Mouse (Mus musculus): Measurements from ENCODE around the gene Timm8b.
A peak's percentile ranks its signal among the peaks of the same experiment; 100 is the strongest.

Timm8b gene

GRCm38 (mm10) chr9:50603189-50603997 is at the start of gene Timm8b, which contains the start of gene Sdhd:
Gene Timm8b, plus strand, starts transcription at chr9:50603910.
Gene Sdhd, minus strand, starts transcription at chr9:50603812.
- DNase-seq (ENCODE audit: low spot score in 2 of 2) = peak; percentile 92 to 96

DNA sequence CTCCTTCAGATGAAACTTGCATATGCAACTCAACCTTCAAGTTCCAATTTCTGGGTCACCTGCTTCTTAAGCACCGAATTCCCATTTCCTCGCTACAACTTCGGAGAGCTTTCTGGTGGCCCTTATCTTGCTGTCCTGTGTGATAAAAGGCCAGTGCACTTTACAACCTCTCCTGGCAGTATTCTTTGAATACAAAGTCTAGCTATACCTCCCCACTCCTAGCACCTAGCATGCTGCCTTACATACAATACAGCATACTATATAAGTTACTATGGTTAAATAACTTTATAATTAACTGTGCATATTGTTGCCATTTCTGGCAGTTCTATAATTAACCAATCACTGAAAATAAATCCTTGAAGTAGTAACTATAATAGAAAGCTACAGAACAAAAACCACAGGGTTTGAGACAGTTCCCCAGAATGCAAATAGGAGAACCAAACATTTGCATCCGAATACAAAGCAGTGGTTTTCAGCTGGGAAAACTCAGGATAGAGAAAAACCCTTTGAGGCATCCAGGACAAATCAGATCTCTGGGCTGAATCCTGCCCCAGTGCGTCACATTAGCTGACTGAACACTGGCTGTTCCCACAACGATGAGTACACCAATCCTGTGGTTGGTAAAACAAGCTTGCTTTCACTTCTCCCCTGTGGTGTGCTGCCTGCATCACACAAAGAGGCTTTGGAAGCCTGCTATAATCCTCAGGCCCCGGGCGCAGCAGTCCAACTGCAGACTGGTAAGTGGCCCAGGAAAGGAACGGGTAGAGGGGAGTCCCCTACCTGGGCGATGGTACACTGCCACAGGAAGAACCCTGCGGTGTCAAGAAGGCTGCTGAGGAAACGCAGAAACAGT is 49.2 kb upstream of the Timm8b start, which contains the start of gene Il18:
Il18 (plus strand) TSS at position 587 of the 853 bp plus-strand sequence.
- DNase-seq (ENCODE audit: low spot score in 2 of 2) = peak in 1 of 2 experiments; percentile 28

DNA sequence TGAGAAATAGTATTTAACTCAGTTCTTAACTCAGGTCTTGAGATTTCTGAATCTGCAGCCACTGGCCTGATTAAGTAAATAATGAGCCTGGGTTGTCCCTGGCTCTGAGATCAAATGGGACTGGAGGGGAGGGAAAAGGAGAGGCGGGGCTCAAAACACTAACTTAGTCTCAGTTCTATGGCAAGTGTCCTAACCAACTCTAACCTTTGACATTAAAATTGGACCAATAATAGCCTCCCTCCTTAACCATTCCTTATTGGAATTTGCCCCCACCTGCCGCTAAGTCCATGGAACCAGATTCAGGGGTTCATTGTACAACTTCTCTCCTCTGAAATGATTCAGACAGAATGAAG is 48.6 kb upstream of the Timm8b start, which contains the start of gene Bco2:
Bco2 (minus strand) TSS at position 88 of the 353 bp plus-strand sequence.
- DNase-seq (ENCODE audit: low spot score in 2 of 2) = no peak

GRCm38 (mm10) chr9:50561145-50561917 is 42.4 kb upstream of the Timm8b start, which contains the start of gene Tex12:
Gene Tex12, minus strand, starts transcription at chr9:50561325.
- no peak for DNase-seq (ENCODE audit: low spot score in 2 of 2)

DNA sequence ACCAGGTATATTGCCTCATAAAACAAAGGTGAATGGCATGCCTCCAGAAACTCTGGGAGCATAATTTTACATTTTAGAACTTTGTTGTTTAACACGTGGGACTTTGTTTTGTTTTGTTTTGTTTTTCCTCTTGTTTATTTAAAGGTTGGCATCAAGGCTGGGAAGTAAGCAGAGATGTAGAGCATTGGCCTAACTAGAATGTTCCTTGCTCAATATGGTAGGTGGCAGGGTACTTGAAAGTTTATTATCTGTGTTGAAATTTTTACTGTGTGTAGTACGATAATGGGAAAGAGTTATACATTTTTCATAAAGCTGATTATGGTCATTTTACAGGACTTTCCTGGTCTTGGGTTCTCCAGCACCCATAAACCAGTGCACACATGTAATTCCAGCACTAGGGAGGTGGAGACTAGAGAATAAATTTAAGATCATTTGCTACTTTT is 41.8 kb upstream of the Timm8b start:
- no peak for DNase-seq (ENCODE audit: low spot score in 2 of 2)

DNA sequence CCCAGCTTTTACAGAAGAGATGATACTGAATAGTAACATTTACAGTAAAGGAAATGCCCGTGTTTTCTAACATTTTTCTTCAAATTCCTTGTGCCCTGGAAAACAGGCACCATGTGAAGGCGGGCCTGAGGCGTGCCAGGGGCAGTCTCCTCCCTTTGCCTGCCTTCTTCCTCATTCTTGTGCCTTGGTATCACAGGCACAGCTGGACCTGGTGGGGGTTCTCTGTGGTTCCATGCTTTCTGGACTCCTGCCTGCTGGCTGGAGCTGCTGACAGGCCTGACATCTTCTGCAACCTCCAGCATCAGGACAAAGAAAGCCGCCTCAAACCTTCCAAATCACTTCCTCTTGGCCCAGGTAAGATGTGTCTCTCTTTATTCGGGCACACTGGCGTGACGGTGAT is 38.5 kb upstream of the Timm8b start:
- no peak for DNase-seq (ENCODE audit: low spot score in 2 of 2)

DNA sequence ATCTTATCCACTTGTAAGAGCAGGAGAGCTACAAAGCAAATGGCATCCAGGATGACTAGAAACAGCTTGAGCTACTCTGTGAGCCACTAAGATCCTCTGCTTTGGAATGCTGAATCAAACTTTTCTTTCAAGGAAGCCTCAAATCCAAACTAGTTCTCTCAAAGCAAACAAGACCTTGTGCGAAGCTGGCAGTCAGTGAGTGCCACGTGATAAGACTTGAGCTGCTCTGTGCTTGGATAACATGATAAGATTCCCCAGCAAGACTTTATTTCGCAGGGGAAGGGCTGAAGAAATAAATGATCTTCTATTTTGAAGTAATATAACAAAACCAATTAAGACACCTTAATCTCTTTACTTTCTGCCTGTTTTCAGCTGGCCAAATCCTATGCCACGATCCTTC is 37.8 kb upstream of the Timm8b start:
- no peak for DNase-seq (ENCODE audit: low spot score in 2 of 2)

DNA sequence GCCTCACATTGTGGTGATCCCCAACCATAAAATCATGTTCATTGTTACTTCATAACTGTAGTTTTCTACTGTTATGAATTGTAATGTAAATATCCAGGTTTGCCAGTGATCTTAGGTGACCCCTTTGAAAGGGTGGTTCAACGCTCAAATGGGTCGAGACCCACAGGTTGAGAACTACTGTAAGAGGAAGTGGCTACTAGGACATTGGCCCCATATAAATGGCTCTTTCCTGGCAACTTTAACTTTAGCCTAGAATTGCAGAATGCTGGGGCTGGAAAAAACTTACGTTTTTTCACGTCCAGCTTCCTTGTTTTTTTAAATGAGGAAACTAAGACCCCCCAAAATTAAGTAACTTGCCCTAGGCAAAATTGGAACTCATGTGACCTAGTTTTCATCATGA is 36.3 kb upstream of the Timm8b start:
- no peak for DNase-seq (ENCODE audit: low spot score in 2 of 2)

- DNase-seq (ENCODE audit: low spot score in 2 of 2) = no peak
Observed at GRCm38 (mm10) chr9:50567881-50568280, 35.8 kb upstream of the Timm8b start.

DNA sequence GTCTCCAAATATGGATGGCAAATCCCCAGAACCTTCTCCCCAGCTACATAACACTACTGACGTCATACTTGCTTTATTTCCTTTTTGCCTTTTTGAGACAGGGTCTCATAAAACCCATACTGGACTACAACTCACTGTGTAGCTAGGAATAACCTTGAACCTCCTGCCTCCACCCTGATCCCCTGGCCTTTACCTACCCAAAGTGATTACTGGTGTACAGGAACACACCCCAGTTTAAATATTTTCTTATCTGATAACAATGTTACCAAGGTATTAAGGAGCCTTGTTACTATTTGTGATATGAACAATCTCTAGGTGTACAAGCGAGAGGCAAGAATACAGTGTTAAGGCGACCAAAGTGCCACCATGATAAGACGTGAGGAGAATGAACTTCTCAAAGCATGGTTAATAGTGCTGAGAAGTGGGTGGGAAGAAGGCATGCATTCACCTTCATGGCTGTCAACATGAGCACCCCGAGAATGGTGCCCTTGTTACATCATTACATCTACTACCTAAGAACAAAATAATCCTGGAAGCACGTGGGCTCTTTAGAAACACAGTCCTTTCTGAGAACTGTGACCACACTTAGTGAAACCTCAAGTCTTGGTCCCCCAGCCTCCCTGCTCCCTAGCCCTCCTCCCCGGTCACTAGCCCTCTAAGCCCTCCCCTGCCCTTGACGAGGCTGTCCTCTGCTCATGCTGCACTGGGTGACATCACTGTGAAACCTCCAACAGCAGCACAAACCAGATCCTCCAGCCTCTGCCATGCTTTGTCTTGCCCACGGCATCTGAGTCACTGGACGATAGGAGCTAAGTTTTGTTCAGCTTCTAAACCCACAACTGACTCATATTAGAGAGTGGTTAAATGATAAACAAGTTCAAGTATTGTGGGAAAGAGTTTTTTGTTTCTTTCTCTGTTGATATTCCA is 33.8 kb upstream of the Timm8b start:
- DNase-seq (ENCODE audit: low spot score in 2 of 2) = no peak

DNA sequence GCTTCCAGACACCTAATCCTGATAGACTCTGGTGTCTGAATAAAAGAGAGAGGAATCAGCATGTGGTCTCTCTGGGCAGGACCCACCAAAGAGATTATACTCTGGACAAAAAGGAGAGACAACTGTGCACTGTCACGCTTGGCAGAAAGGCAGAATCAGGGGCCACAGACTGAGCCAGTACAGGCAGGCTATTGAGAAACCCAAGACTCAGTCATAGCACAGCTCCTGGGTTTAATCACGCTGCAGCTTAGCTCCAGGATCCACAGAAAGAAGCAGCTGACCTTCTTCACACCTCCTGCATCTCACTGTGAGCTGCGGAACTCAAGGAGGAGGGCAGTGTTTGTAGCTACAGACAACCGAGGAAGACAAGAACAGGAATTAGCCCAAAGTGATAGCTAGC is 23.3 kb upstream of the Timm8b start:
- peak in 1 of 2 experiments; percentile 31 for DNase-seq (ENCODE audit: low spot score in 2 of 2)

DNA sequence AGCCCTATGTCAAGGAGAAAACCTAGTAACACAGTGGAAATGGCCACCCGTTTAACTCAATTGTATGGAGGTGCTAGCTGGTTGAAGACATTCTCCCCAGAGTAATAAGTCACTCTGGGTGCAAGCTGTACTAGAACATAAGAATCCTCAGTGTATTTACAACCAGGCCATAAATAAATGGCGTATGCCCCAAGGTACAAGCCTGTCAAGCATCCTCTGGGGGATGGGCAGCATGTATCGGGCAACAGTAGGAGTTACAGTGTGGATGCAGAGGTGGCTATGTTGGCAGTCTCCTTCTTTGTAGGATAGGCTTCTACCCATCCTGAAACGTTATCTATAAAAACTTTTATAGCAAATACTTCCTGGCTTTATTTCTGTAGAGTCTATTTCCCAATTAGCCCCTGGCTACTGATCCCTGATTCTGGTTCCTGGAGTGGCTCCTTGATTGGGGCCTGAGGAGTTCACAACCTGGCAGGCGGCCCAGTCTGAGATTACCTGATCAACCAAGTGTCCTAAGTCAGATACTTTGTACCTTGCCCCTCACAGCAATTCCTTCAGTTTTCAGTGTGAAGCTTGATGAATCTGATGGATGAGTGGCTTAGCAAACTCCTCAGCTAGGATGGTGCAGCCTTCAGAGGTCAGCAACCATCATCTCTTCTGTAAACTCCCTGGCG is 18.4 kb upstream of the Timm8b start:
- no peak for DNase-seq (ENCODE audit: low spot score in 2 of 2)

- no peak for DNase-seq (ENCODE audit: low spot score in 2 of 2)
Observed at GRCm38 (mm10) chr9:50586955-50587354, 16.8 kb upstream of the Timm8b start.

DNA sequence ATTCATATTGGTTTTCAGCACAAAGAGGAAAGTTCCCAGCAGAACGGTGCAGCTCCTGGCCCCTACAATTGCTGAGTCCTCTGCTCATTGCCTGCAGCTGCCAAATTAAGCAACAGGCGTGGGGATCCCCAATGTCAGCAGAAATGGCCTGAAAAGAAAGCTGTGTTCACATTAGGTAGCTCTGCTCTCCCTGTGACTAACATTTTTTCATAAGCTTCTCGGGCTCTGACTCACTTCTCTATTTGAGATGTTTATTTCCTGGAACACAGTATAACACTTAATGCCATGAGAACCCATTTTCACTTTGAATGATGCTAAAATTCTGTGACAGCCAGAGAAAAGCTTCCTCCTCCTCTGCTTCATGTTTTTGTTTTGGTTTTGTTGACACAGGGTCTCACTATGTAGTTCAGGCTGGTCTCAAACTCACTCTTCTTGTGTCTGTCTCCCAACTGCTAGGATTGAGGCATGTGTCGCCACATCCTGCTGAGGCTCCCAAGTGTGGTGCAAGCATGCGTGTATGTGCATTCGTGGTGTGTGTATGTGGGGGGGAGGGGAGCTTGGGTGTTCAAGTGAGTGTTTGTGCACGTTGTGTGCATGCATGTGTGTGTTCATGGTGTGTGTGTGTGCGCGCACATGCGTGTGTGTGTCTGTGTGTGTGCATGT is 12.7 kb upstream of the Timm8b start:
- DNase-seq (ENCODE audit: low spot score in 2 of 2) = peak in 1 of 2 experiments; percentile 15

GRCm38 (mm10) chr9:50592955-50593354 is 10.8 kb upstream of the Timm8b start:
- peak in 1 of 2 experiments; percentile 24 for DNase-seq (ENCODE audit: low spot score in 2 of 2)

DNA sequence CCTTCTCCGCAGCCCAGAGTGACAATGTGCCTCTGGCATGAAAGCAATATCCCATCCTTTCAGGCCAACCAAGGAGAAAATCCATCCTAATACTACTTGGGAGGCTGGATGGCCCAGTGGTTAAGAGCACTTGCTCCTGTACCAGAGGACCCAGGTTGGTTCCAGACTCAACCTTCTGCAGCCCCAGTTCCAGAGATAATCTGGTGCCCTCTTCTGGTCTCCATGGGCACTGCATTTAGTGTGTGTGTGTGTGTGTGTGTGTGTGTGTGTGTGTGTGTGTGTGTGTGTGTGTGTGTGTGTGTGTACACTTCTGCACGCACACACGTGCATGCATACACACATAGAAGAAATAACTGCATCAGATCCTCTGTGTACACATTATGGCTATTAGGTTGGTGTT is 10.2 kb upstream of the Timm8b start:
- peak; percentile 46 to 80 for DNase-seq (ENCODE audit: low spot score in 2 of 2)

- no peak for DNase-seq (ENCODE audit: low spot score in 2 of 2)
Observed at GRCm38 (mm10) chr9:50594794-50595417, 8.8 kb upstream of the Timm8b start.

DNA sequence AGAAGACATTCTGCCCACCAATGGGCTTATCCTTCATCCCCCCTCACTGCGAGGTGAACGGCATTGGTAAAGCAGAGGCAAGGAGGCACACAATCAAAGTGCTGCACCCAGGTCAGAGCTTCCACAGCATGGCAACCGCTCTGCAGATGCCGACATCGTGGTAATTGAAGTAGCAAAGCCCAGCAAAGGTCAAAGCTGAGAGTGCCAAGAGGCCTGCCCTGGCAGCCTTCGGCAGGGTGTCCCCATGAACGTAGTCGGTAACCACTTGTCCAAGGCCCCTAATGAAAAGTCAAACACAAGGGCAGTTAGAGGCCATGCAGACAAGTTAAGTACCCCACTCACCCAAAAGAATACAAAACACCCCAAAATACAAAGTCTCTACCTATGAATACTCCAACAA is 6.7 kb upstream of the Timm8b start:
- DNase-seq (ENCODE audit: low spot score in 2 of 2) = no peak

DNA sequence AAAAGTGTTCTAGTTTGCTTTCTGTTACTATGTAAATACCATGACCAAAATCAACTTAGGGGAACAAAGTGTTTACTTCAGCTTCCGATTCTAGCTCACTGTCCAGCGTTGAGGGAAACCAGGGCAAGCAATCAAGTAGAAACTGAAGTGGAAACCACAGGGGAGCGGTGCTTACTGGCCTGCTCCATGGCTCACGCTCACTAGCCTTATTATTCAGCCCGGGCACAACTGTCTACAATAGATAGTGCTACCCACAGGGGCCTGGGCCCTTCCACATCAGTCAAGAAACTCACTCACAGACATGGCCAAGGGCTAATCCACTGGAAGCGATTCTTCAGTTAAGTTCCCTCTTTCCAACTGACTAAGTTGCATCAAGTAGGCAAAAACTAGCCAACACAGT is 2.2 kb upstream of the Timm8b start:
- DNase-seq (ENCODE audit: low spot score in 2 of 2) = no peak
